In the genomic region with DNA sequence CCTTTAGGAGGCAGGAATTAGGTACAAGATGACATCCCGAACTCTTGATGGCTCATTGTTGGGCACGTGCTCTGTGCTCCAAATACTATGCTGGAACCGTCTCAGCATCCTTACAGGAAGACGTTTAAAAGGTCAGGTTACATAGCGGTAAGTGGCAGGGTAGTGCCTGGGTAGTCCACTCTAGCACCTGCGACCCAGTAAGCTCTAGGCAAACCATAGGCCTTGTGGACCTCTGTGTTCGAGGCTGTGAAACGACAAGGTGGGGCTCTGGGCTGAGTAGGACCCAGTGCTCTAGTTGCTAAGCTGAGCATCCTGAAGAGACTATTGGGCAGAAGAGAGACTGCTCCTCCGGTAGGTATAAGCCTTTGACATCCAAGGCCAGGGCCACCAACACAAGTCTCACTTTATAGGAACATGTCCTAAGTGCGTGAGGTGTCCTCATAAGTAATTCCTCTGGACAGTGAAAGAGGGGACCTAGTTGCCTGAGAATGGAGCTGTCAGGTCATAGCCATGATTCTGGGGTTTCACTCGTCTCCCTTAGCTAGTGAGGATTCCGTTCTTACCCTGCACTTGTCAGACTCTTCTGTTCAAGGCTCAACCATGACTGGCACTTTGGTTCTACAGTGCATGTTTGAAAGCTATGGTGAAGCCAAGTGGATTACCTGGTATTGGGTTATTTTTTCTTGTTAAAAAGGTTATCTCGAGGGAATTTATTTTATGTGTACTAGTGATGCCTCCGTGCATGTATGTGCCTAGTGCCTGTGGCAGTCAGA, we compare ENCODE assay signal across 9 mouse cellular contexts. TPM values are rescaled to one million over a fixed set of nuclear protein-coding genes. Genes with fewer than 3 reads are reported as not detected.
DNase-seq lines count a peak whose midpoint lies in the region; ATAC-seq lines count a peak whose summit lies in the region.
"Had no signal": no experiment of that assay in that cellular context is flagged by ENCODE, and none has a peak within 500 bp of the region (broad histone marks: within the 10 kb centered on the region; RNA-seq: fewer than 3 reads in every experiment).

No protein-coding gene starts in this region.

- ATAC-seq in liver, embryonic 13.5 days (ENCODE audit: low read depth) = no peak
- no peak for ATAC-seq in inflammation-experienced regulatory T-cells, adult 6 months

- no peak overlapping the region for H3K27ac ChIP-seq in liver, embryonic 13.5 days
- H3K27ac ChIP-seq: macrophage had no signal

- intact Hi-C loops in heart, postnatal 10 days (cut with DNase I) = no loop called here

- peaks cover 85% of the 10 kb centered on the region for H3K27me3 ChIP-seq in liver, embryonic 13.5 days

- H3K4me1 ChIP-seq in liver, embryonic 13.5 days (replicated peaks) = peaks cover 12% of the 10 kb centered on the region

- H3K9me3 ChIP-seq in liver, embryonic 13.5 days (replicated peaks) = no peaks in the 10 kb centered on the region

- WGBS in liver, embryonic 13.5 days (ENCODE audit: insufficient replicate concordance) = 43% methylated on average over 14 of the region's 14 CpGs

- H3K36me3 ChIP-seq in liver, embryonic 13.5 days = no peaks in the 10 kb centered on the region

- H3K4me3 ChIP-seq in liver, embryonic 13.5 days (replicated peaks) = peak overlapping the region; percentile 48; the same call in 1 of the 2 replicates

- DNase-seq in heart, adult 11 months = peak; percentile 68
- DNase-seq in heart, postnatal 10 days = no peak
- peak; percentile 4 for DNase-seq in right cerebral cortex, postnatal 25 days
- DNase-seq in right cerebral cortex, postnatal 14 days = no peak
- DNase-seq in liver, embryonic 13.5 days = no peak
- DNase-seq in frontal cortex, postnatal 25 days (ENCODE audit: low spot score in 2 of 2) = no peak
- DNase-seq in right cerebral cortex, adult 2 months (ENCODE audit: low spot score in 2 of 2) = no peak

- no peak overlapping the region for H3K9ac ChIP-seq in liver, embryonic 13.5 days

- peak overlapping the region; percentile 68 for H3K4me2 ChIP-seq in liver, embryonic 13.5 days

RNA-seq across cellular contexts. Expression of a gene that starts 13.2 kb away (rescaled TPM):
- not detected for total RNA-seq in heart, postnatal 10 days (2021)
- 0.12 and 0.41 TPM in 2 replicates for polyA plus RNA-seq in liver, embryonic 13.5 days (2015; fragmentation: Nextera tagmentation; extraction: Ambion mirVana)
- polyA plus RNA-seq in inflammation-experienced regulatory T-cells, adult 6 months (2017; shearing (Covaris generic)) = not detected
- polyA plus RNA-seq: macrophage had no signal

RNA-seq across cellular contexts. Expression of a gene that starts 16.1 kb away (rescaled TPM):
- not detected for total RNA-seq in heart, postnatal 10 days (2021)
- not detected in 2 replicates for polyA plus RNA-seq in liver, embryonic 13.5 days (2015; fragmentation: Nextera tagmentation; extraction: Ambion mirVana)
- polyA plus RNA-seq in inflammation-experienced regulatory T-cells, adult 6 months (2017; shearing (Covaris generic)) = not detected
- polyA plus RNA-seq: macrophage had no signal

RNA-seq across cellular contexts. Expression of a gene that starts 17.8 kb away (rescaled TPM):
- not detected for total RNA-seq in heart, postnatal 10 days (2021)
- polyA plus RNA-seq in liver, embryonic 13.5 days (2015; fragmentation: Nextera tagmentation; extraction: Ambion mirVana) = not detected in 2 replicates
- polyA plus RNA-seq in inflammation-experienced regulatory T-cells, adult 6 months (2017; shearing (Covaris generic)) = not detected
- polyA plus RNA-seq: macrophage had no signal

RNA-seq across cellular contexts. Expression of a gene that starts 26.4 kb away (rescaled TPM):
- total RNA-seq in heart, postnatal 10 days (2021) = 10 to 100 TPM; 28.2 TPM
- 18.8 and 27.1 TPM in 2 replicates for polyA plus RNA-seq in liver, embryonic 13.5 days (2015; fragmentation: Nextera tagmentation; extraction: Ambion mirVana)
- 10 to 100 TPM; 21.2 to 24.3 (median 23.1) TPM for polyA plus RNA-seq in inflammation-experienced regulatory T-cells, adult 6 months (2017; shearing (Covaris generic))

RNA-seq across cellular contexts. Expression of a gene that starts 33.5 kb away (rescaled TPM):
- 10 to 100 TPM; 48.6 to 54.0 TPM for total RNA-seq in heart, postnatal 10 days (2021)
- polyA plus RNA-seq in liver, embryonic 13.5 days (2015; fragmentation: Nextera tagmentation; extraction: Ambion mirVana) = 50.5 and 51.0 TPM in 2 replicates
- polyA plus RNA-seq in inflammation-experienced regulatory T-cells, adult 6 months (2017; shearing (Covaris generic)) = 10 to 100 TPM; 29.3 to 44.6 (median 39.2) TPM

Comparison
In these comparisons a context has a peak if more than half of its experiments do, and no peak if none do; other contexts are left out.
1. DNase-seq: peak in heart, adult 11 months (single experiment) and right cerebral cortex, postnatal 25 days (single experiment); none in heart, postnatal 10 days (0 of 2), right cerebral cortex, postnatal 14 days (single experiment), liver, embryonic 13.5 days (single experiment), frontal cortex, postnatal 25 days (0 of 2) and right cerebral cortex, adult 2 months (0 of 2).